Mouse (Mus musculus) olfactory bulb, adult 2 months (tissue): Measurements from ENCODE around the gene Chia1.

ENCODE experiments used
- CTCF ChIP-seq: fragments of 200-500 bp; IDR thresholded peaks from 2 replicates; pipeline ENCODE4 v1.5.1; 2012; ENCODE audit warnings: low read depth, mild to moderate bottlenecking, low read length, moderate library complexity; ENCODE audit not compliant: insufficient read depth
- POLR2A ChIP-seq: fragments of 200-500 bp; IDR thresholded peaks from 2 replicates; pipeline ENCODE4 v1.6.1; 2012; ENCODE audit warnings: mild to moderate bottlenecking, low read depth, low read length, moderate library complexity; ENCODE audit not compliant: insufficient read depth

DNA sequence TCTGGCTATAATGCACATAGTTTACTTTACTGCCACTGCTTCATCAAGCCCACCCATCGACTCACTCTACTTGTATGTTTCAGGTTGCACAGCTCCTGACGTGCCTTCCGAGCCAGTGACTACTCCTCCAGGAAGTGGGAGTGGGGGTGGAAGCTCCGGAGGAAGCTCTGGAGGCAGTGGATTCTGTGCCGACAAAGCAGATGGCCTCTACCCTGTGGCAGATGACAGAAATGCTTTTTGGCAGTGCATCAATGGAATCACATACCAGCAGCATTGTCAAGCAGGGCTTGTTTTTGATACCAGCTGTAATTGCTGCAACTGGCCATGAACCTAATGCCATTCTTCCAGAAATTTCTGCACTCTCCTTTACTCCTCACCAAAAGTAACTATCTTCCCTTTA lies 18.7 kb downstream of the Chia1 start:
- no peak for TF ChIP-seq CTCF
- no peak for TF ChIP-seq POLR2A
